Mouse (Mus musculus): ENCODE measurements around the gene Hk1.

Hk1 gene

GRCm38 (mm10) chr10:62379808-62380207 lies at the start of gene Hk1:
TSS of gene Hk1 (minus strand) at chr10:62379908.
- no peak for DNase-seq (ENCODE audit: low spot score)

GRCm38 (mm10) chr10:62425081-62425871 lies 45.6 kb upstream of the Hk1 start:
- DNase-seq (ENCODE audit: low spot score) = no peak

- no peak for DNase-seq (ENCODE audit: low spot score)
Observed at GRCm38 (mm10) chr10:62422255-62422654, 42.5 kb upstream of the Hk1 start, which contains the start of gene Hkdc1. TSS of gene Hkdc1 (minus strand) at chr10:62422491.

GRCm38 (mm10) chr10:62421127-62421526 lies 41.4 kb upstream of the Hk1 start:
- no peak for DNase-seq (ENCODE audit: low spot score)

- DNase-seq (ENCODE audit: low spot score) = no peak
Observed at GRCm38 (mm10) chr10:62420399-62420798, 40.7 kb upstream of the Hk1 start.

GRCm38 (mm10) chr10:62419422-62419821 lies 39.7 kb upstream of the Hk1 start:
- DNase-seq (ENCODE audit: low spot score) = no peak

- DNase-seq (ENCODE audit: low spot score) = no peak
Observed at GRCm38 (mm10) chr10:62418831-62419356, 39.2 kb upstream of the Hk1 start.

GRCm38 (mm10) chr10:62413606-62413982 lies 33.9 kb upstream of the Hk1 start:
- DNase-seq (ENCODE audit: low spot score) = no peak

GRCm38 (mm10) chr10:62412906-62413605 lies 33.3 kb upstream of the Hk1 start:
- no peak for DNase-seq (ENCODE audit: low spot score)

GRCm38 (mm10) chr10:62411431-62412410 lies 32.0 kb upstream of the Hk1 start:
- DNase-seq (ENCODE audit: low spot score) = no peak

- DNase-seq (ENCODE audit: low spot score) = peak; percentile 21
Observed at GRCm38 (mm10) chr10:62410943-62411342, 31.2 kb upstream of the Hk1 start.

- DNase-seq (ENCODE audit: low spot score) = no peak
Observed at GRCm38 (mm10) chr10:62404901-62405300, 25.2 kb upstream of the Hk1 start.

GRCm38 (mm10) chr10:62401641-62402111 lies 22.0 kb upstream of the Hk1 start:
- no peak for DNase-seq (ENCODE audit: low spot score)

GRCm38 (mm10) chr10:62383011-62383410 lies 3.3 kb upstream of the Hk1 start:
- DNase-seq (ENCODE audit: low spot score) = no peak

- no peak for DNase-seq (ENCODE audit: low spot score)
Observed at GRCm38 (mm10) chr10:62380936-62381335, 1.2 kb upstream of the Hk1 start.

- DNase-seq (ENCODE audit: low spot score) = no peak
Observed at GRCm38 (mm10) chr10:62358827-62359226, 20.9 kb downstream of the Hk1 start.

GRCm38 (mm10) chr10:62356105-62356730 lies 23.5 kb downstream of the Hk1 start:
- DNase-seq (ENCODE audit: low spot score) = no peak

GRCm38 (mm10) chr10:62345147-62345546 lies 34.6 kb downstream of the Hk1 start:
- no peak for DNase-seq (ENCODE audit: low spot score)

- no peak for DNase-seq (ENCODE audit: low spot score)
Observed at GRCm38 (mm10) chr10:62344004-62344752, 35.5 kb downstream of the Hk1 start.

- no peak for DNase-seq (ENCODE audit: low spot score)
Observed at GRCm38 (mm10) chr10:62342512-62342911, 37.2 kb downstream of the Hk1 start.

GRCm38 (mm10) chr10:62341956-62342355 lies 37.8 kb downstream of the Hk1 start:
- no peak for DNase-seq (ENCODE audit: low spot score)
